ENCODE assay signal across 13 mouse cellular contexts in the genomic region with DNA sequence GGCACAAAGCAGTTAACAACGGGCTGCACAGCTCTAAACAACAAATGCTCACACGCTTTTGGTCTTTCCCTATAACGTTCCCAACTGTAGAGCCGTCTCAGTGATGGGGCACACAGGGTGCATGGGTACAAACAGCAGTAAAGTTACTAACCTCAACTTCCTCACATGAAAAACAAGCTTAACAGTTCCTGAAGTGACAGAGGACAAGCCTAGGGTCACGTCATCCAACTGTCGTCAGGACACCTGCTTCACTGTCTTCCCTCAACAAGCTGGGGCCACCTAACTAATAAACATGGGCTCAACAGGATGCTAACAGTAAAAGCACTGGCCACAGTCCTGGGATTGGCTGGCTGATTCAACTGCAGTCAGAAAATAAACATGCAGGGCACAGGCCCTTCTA.
DNase-seq lines count a peak whose midpoint lies in the region; ATAC-seq and TF ChIP-seq lines count a peak whose summit lies in the region.
"Had no signal": no experiment of that assay in that cellular context is flagged by ENCODE, and none has a peak within 500 bp of the region (broad histone marks: within the 10 kb centered on the region; RNA-seq: fewer than 3 reads in every experiment).

No protein-coding gene starts in this region.

- H3K27me3 ChIP-seq in heart, postnatal 0 days (ENCODE audit: control insufficient read depth, insufficient read depth, low read length), result no peaks in the 10 kb centered on the region
- no peaks in the 10 kb centered on the region for H3K27me3 ChIP-seq in megakaryocyte, embryonic 14.5 days (replicated peaks)
- H3K27me3 ChIP-seq in kidney, embryonic 16.5 days (ENCODE audit: insufficient read depth, low read length), result no peaks in the 10 kb centered on the region
- H3K27me3 ChIP-seq: limb, embryonic 12.5 days had no signal

- no peak for DNase-seq in heart, postnatal 0 days (ENCODE audit: low spot score)
- no peak for DNase-seq in heart, postnatal 14 days
- DNase-seq in thymus, postnatal 14 days, result peak; percentile 73
- DNase-seq in testis, postnatal 14 days (ENCODE audit: low spot score), result no peak
- DNase-seq in heart, postnatal 25 days (ENCODE audit: low spot score), result no peak
- DNase-seq: adrenal gland, adult 8-10 months; heart, adult 18-20 months; lung, postnatal 4 days had no signal

- H3K4me3 ChIP-seq in heart, postnatal 0 days (ENCODE audit: low read depth, low read length), result no peak overlapping the region
- H3K4me3 ChIP-seq in megakaryocyte, embryonic 14.5 days (replicated peaks), result peak overlapping the region; percentile 46
- no peak overlapping the region for H3K4me3 ChIP-seq in kidney, embryonic 16.5 days (ENCODE audit: low read length)
- H3K4me3 ChIP-seq: erythroblast, embryonic 14.5 days; limb, embryonic 12.5 days had no signal

- 81% methylated on average over 6 of the region's 6 CpGs for WGBS in heart, postnatal 0 days
- whole genome bisulfite sequencing in kidney, embryonic 16.5 days, result 69% methylated on average over 6 of the region's 6 CpGs

- no peaks in the 10 kb centered on the region for H3K36me3 ChIP-seq in heart, postnatal 0 days (replicated peaks; ENCODE audit: control insufficient read depth, insufficient read depth, low read length)
- H3K36me3 ChIP-seq in megakaryocyte, embryonic 14.5 days (replicated peaks; ENCODE audit: low read length), result peaks cover 11% of the 10 kb centered on the region
- H3K36me3 ChIP-seq in kidney, embryonic 16.5 days (ENCODE audit: insufficient read depth, low read length), result no peaks in the 10 kb centered on the region
- H3K36me3 ChIP-seq: limb, embryonic 12.5 days had no signal

- no peak for ATAC-seq in heart, postnatal 0 days (ENCODE audit: insufficient read depth, low read depth)
- ATAC-seq in activated CD4-positive, CD25-positive, alpha-beta regulatory T cell, adult 4 months, result peak; percentile 90
- no peak for ATAC-seq in kidney, embryonic 16.5 days (ENCODE audit: low FRiP score, low TSS enrichment)

- no peaks in the 10 kb centered on the region for H3K4me1 ChIP-seq in heart, postnatal 0 days (ENCODE audit: control insufficient read depth, insufficient read depth)
- H3K4me1 ChIP-seq in megakaryocyte, embryonic 14.5 days, result peaks cover 32% of the 10 kb centered on the region
- H3K4me1 ChIP-seq in kidney, embryonic 16.5 days (ENCODE audit: insufficient read depth, low read length), result no peaks in the 10 kb centered on the region
- H3K4me1 ChIP-seq: limb, embryonic 12.5 days had no signal

- H3K27ac ChIP-seq in heart, postnatal 0 days (ENCODE audit: low read depth), result peak overlapping the region; percentile 19; the same call in 1 of the 2 replicates
- no peak overlapping the region for H3K27ac ChIP-seq in kidney, embryonic 16.5 days (ENCODE audit: low read length)
- H3K27ac ChIP-seq: limb, embryonic 12.5 days had no signal

- H3K4me2 ChIP-seq in heart, postnatal 0 days (ENCODE audit: low read depth, low read length), result no peak overlapping the region
- no peak overlapping the region for H3K4me2 ChIP-seq in kidney, embryonic 16.5 days (replicated peaks; ENCODE audit: low read depth, low read length)
- H3K4me2 ChIP-seq: limb, embryonic 12.5 days had no signal

- intact Hi-C loops in heart, postnatal 14 days (cut with DNase I), result no loop called here
- intact Hi-C loops in heart, postnatal 25 days (cut with DNase I), result no loop called here

- no peak for TF ChIP-seq CTCF in heart, postnatal 0 days (IDR thresholded peaks at IDR 0.05; ENCODE audit: low read depth)

- H3K9ac ChIP-seq in heart, postnatal 0 days (replicated peaks; ENCODE audit: low read depth, low read length), result no peak overlapping the region
- H3K9ac ChIP-seq in kidney, embryonic 16.5 days (replicated peaks; ENCODE audit: low read length), result no peak overlapping the region
- H3K9ac ChIP-seq: limb, embryonic 12.5 days had no signal

- no peaks in the 10 kb centered on the region for H3K9me3 ChIP-seq in heart, postnatal 0 days (replicated peaks; ENCODE audit: control insufficient read depth, low read length)
- no peaks in the 10 kb centered on the region for H3K9me3 ChIP-seq in megakaryocyte, embryonic 14.5 days
- no peaks in the 10 kb centered on the region for H3K9me3 ChIP-seq in kidney, embryonic 16.5 days (ENCODE audit: low read length)
- H3K9me3 ChIP-seq: limb, embryonic 12.5 days had no signal

- no peak for TF ChIP-seq EP300 in heart, postnatal 0 days (IDR thresholded peaks at IDR 0.05; ENCODE audit: low read depth)
